Mouse (Mus musculus) thymus, adult 2 months (tissue): ENCODE results near the gene Ccdc97.

Experiments used
- CTCF ChIP-seq: fragments of 200-500 bp; IDR thresholded peaks from 2 replicates; pipeline ENCODE4 v1.5.1; 2012; ENCODE audit warnings: mild to moderate bottlenecking, control low read depth, low read length, moderate library complexity, borderline replicate concordance; ENCODE audit not compliant: control insufficient read depth, poor library complexity, insufficient read depth; ENCODE audit errors: extremely low read depth
- POLR2A ChIP-seq: fragments of 200-500 bp; IDR thresholded peaks from 2 replicates; pipeline ENCODE4 v1.6.1; 2012; ENCODE audit warnings: mild to moderate bottlenecking, low read length, control low read depth, moderate library complexity; ENCODE audit not compliant: control insufficient read depth, poor library complexity, insufficient read depth; ENCODE audit errors: extremely low read depth

DNA sequence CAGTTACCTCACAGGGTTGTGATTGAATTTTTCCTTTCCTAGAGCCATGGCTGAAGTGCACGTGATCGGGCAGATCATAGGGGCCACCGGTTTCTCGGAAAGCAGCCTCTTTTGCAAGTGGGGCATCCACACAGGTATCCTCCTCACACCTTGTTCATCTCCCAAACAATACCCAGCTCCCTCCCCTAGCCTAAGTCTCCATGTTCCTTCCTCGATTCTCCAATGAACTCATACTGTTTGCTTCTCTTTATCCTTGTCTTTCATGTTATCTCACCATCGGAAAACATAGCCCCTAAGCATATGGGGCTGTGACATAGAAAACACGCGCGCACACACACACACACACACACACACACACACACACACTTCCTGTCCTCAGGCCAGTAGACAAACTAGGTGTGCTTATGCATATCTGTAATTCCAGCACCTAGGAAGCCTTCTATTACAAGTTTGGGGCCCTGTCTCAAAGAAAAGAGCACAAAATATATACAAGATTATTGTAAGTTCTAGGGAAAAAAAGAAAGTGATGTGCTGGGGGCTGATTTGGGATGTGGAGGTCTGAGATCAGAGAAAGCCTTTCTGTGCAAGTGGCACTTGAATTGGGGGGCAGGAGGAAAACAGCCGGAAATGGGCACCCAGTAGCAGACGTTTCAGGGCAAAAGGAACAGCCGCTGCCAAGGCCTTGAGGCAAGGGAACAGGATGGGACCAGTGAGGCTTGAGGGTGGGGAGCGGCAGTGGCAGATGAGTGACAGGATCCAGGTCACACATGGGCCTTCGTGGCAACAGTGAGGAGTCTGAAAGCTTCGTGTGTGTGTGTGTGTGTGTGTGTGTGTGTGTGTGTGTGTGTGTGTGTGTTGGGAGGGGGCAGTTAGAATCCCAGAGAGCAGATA, 37.3 kb downstream of the Ccdc97 start:
- TF ChIP-seq POLR2A (no peak), CTCF (no peak)
